Mouse (Mus musculus): ENCODE results near the gene Olfr514. TPM values are rescaled to one million over a fixed set of nuclear protein-coding genes. Genes with fewer than 3 reads are reported as not detected.
A peak's percentile ranks its signal among the peaks of the same experiment; 100 is the strongest.
"Not testable (repeated sequence)": the region's sequence is repeated elsewhere in the genome, so short reads cannot be mapped to it uniquely, and the experiment has no call there.

Olfr514 gene
- not detected in 2 replicates for polyA plus RNA-seq (2015; fragmentation: Nextera tagmentation; extraction: Ambion mirVana)

- no peaks in the 10 kb centered on the region for H3K36me3 ChIP-seq
- H3K27me3 ChIP-seq = no peaks in the 10 kb centered on the region
These were observed at the start of gene Olfr514 for GRCm38 (mm10) chr7:108825897-108826296. TSS of gene Olfr514 (minus strand) at chr7:108825997.

GRCm38 (mm10) chr7:108872279-108872678 lies 46.5 kb upstream of the Olfr514 start, which contains the start of gene Olfr517:
TSS of gene Olfr517 (minus strand) at chr7:108872379.
- no peak within 1 kb of the TSS for H3K27ac ChIP-seq (replicated peaks)
- H3K27me3 ChIP-seq = no peaks in the 10 kb centered on the region
- H3K4me1 ChIP-seq (replicated peaks) = no peaks in the 10 kb centered on the region
- no peak within 1 kb of the TSS for H3K9ac ChIP-seq
- 78% methylated on average over 2 of the region's 2 CpGs for WGBS
- H3K9me3 ChIP-seq = no peaks in the 10 kb centered on the region
- H3K4me3 ChIP-seq = no peak within 1 kb of the TSS
- H3K36me3 ChIP-seq = no peaks in the 10 kb centered on the region
- no peak within 1 kb of the TSS for H3K4me2 ChIP-seq
- no peak for ATAC-seq (ENCODE audit: low FRiP score, low read depth)

More at GRCm38 (mm10) chr7:108825897-108826296, at the start of gene Olfr514:
- Histone ChIP-seq H3K4me1 (replicated peaks) (no peaks in the 10 kb centered on the region), H3K4me3 (no peak within 1 kb of the TSS), H3K9ac (no peak within 1 kb of the TSS), H3K9me3 (no peaks in the 10 kb centered on the region), H3K4me2 (no peak within 1 kb of the TSS), H3K27ac (replicated peaks) (no peak within 1 kb of the TSS)
- no peak for ATAC-seq (ENCODE audit: low FRiP score, low read depth)

- WGBS = 92% methylated on average over 2 of the region's 2 CpGs
These were observed 24.6 kb upstream of the Olfr514 start, which contains the start of gene Olfr516 for GRCm38 (mm10) chr7:108850429-108850828. TSS of gene Olfr516 (minus strand) at chr7:108850529.

DNA sequence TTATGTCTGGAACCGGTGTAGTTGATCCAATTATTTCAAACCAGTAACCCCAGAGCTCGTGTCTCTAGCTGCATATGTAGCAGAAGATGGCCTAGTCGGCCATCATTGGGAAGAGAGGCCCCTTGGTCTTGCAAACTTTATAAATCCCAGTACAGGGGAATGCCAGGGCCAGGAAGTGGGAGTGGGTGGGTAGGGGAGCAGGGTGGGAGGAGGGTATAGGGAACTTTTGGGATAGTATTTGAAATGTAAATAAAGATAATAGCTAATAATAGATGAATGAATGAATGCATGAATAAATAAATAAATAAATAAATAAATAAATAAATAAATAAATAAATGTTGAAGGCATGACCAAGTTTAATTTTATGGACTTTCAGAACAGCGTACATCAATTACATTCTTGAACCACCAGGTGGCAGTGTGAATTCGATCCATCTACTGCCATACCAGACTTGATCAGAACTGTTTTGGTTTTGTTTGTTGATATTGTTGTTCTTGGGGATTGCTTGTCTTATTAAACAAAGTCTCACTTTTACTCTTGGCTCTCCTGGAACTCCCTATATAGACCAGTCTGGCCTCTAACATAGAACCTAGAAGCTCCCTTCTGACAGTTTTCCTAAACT lies 11.1 kb downstream of the Olfr514 start:
- H3K4me3 ChIP-seq; H3K27ac ChIP-seq (replicated peaks); H3K9ac ChIP-seq; H3K9me3 ChIP-seq; H3K36me3 ChIP-seq; H3K4me1 ChIP-seq (replicated peaks); H3K27me3 ChIP-seq; H3K4me2 ChIP-seq: not testable (repeated sequence)
- 58% methylated on average over 5 of the region's 5 CpGs for WGBS
- ATAC-seq (ENCODE audit: low FRiP score, low read depth) = 0 out of 2 replicates have a peak, but pooled peaks have one; percentile 61

More at GRCm38 (mm10) chr7:108850429-108850828, 24.6 kb upstream of the Olfr514 start, which contains the start of gene Olfr516:
- Histone ChIP-seq H3K27ac (replicated peaks) (no peak within 1 kb of the TSS), H3K4me1 (replicated peaks) (no peaks in the 10 kb centered on the region), H3K27me3 (no peaks in the 10 kb centered on the region), H3K4me3 (no peak within 1 kb of the TSS), H3K36me3 (no peaks in the 10 kb centered on the region), H3K4me2 (no peak within 1 kb of the TSS), H3K9me3 (no peaks in the 10 kb centered on the region), H3K9ac (no peak within 1 kb of the TSS)
- no peak for ATAC-seq (ENCODE audit: low FRiP score, low read depth)

DNA sequence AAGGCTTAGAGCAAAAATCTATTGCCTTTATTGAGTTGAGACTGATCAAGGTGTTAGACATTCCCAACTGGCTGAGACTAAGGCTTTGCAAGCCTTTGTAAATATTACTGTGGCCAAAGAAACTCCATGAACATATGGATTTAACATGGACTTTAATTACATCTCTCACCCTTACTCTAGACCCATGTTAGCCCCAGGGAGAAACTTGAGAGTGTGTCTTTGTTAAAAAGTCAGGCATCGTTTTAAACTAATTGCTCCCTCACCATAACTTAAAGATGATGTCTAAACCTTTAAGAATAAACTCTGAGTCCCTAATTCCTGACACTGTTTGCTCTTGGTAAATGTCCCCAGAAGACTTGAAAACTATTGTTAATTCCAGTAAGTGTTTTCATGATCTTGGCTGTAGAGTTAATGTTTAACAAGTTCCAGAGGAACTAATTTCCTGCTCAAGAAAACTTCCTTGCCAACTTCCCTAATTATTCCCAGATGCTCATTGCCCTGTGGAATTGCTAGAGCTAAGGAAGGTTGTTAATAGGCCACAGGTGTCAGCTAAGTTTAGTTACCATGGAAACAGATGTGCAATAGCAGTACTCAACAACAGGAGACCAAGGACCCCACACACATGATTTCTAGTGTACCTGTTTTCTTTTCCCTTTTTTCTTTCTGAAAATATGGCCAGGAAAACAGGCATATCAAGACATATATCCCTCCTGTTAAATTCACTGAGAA lies 28.4 kb downstream of the Olfr514 start:
- H3K27ac ChIP-seq (replicated peaks) = no peak overlapping the region
- H3K4me3 ChIP-seq = no peak overlapping the region
- WGBS = 67% methylated on average over 1 of the region's 1 CpGs
- H3K36me3 ChIP-seq = no peaks in the 10 kb centered on the region
- no peak overlapping the region for H3K9ac ChIP-seq
- no peaks in the 10 kb centered on the region for H3K9me3 ChIP-seq
- H3K4me1 ChIP-seq (replicated peaks) = no peaks in the 10 kb centered on the region
- no peak overlapping the region for H3K4me2 ChIP-seq
- H3K27me3 ChIP-seq = no peaks in the 10 kb centered on the region
- no peak for ATAC-seq (ENCODE audit: low FRiP score, low read depth)

Other genes with a start within 250 kb of the Olfr514 start
- not detected in 2 replicates for gene Olfr506, start 215.2 kb downstream of the Olfr514 start, polyA plus RNA-seq (2015; fragmentation: Nextera tagmentation; extraction: Ambion mirVana)
- not detected in 2 replicates for gene Olfr507, start 204.2 kb downstream of the Olfr514 start, polyA plus RNA-seq (2015; fragmentation: Nextera tagmentation; extraction: Ambion mirVana)
- not detected in 2 replicates for gene Olfr508, start 196.0 kb downstream of the Olfr514 start, polyA plus RNA-seq (2015; fragmentation: Nextera tagmentation; extraction: Ambion mirVana)
- 0.04 TPM in 1 of 2 replicates, not detected in the other for gene Olfr509, start 174.1 kb downstream of the Olfr514 start, polyA plus RNA-seq (2015; fragmentation: Nextera tagmentation; extraction: Ambion mirVana)
- not detected in 2 replicates for gene Olfr510, start 159.6 kb downstream of the Olfr514 start, polyA plus RNA-seq (2015; fragmentation: Nextera tagmentation; extraction: Ambion mirVana)
- not detected in 2 replicates for gene Olfr512, start 112.7 kb downstream of the Olfr514 start, polyA plus RNA-seq (2015; fragmentation: Nextera tagmentation; extraction: Ambion mirVana)
- not detected in 2 replicates for gene Olfr513, start 75.0 kb downstream of the Olfr514 start, polyA plus RNA-seq (2015; fragmentation: Nextera tagmentation; extraction: Ambion mirVana)
- not detected in 2 replicates for gene Olfr516, start 24.5 kb upstream of the Olfr514 start, polyA plus RNA-seq (2015; fragmentation: Nextera tagmentation; extraction: Ambion mirVana)
- not detected in 2 replicates for gene Olfr517, start 46.4 kb upstream of the Olfr514 start, polyA plus RNA-seq (2015; fragmentation: Nextera tagmentation; extraction: Ambion mirVana)
- not detected in 2 replicates for gene Olfr518, start 59.0 kb upstream of the Olfr514 start, polyA plus RNA-seq (2015; fragmentation: Nextera tagmentation; extraction: Ambion mirVana)
- gene Olfr519, start 68.4 kb upstream of the Olfr514 start, polyA plus RNA-seq (2015; fragmentation: Nextera tagmentation; extraction: Ambion mirVana) = not detected in 2 replicates
- gene Nlrp10, start 104.2 kb upstream of the Olfr514 start, polyA plus RNA-seq (2015; fragmentation: Nextera tagmentation; extraction: Ambion mirVana) = 0.06 TPM in 1 of 2 replicates, not detected in the other
- gene Eif3f, start 108.4 kb upstream of the Olfr514 start, polyA plus RNA-seq (2015; fragmentation: Nextera tagmentation; extraction: Ambion mirVana) = 73.6 and 76.5 TPM in 2 replicates
- gene Tub, start 124.3 kb upstream of the Olfr514 start, polyA plus RNA-seq (2015; fragmentation: Nextera tagmentation; extraction: Ambion mirVana) = 45.8 and 51.4 TPM in 2 replicates